Mouse (Mus musculus) heart, embryonic 13.5 days (tissue): ENCODE measurements around the gene Dusp16. TPM values are rescaled to one million over a fixed set of nuclear protein-coding genes. Genes with fewer than 3 reads are reported as not detected.
"Not testable (repeated sequence)": the region's sequence is repeated elsewhere in the genome, so short reads cannot be mapped to it uniquely, and the experiment has no call there.

Experiments
- ATAC-seq: fragments of 200-750 bp; cut with Nextera tagmentation; 2 replicates; pipeline ENCODE4 v1.8.0; 2017; ENCODE audit warnings: moderate TSS enrichment; ENCODE audit not compliant: insufficient number of reproducible peaks, low FRiP score, low TSS enrichment; ENCODE audit errors: extremely low read depth
- H3K27ac ChIP-seq: fragments of 300-500 bp; sonication (generic); replicated peaks from 2 replicates; pipeline ENCODE4 v1.5.1; 2015; ENCODE audit warnings: moderate library complexity, mild to moderate bottlenecking, inconsistent platforms
- H3K27me3 ChIP-seq: fragments of 300-500 bp; sonication (generic); replicated peaks from 2 replicates; pipeline ENCODE4 v1.6.1; 2015; ENCODE audit warnings: mild to moderate bottlenecking, inconsistent platforms
- H3K36me3 ChIP-seq: fragments of 300-500 bp; sonication (generic); 2 replicates; pipeline ENCODE4 v1.6.1; 2015; ENCODE audit warnings: mild to moderate bottlenecking, inconsistent platforms
- H3K4me1 ChIP-seq: fragments of 300-500 bp; sonication (generic); 2 replicates; pipeline ENCODE4 v1.6.1; 2015; ENCODE audit warnings: inconsistent platforms
- H3K4me2 ChIP-seq: fragments of 300-500 bp; sonication (generic); 2 replicates; pipeline ENCODE4 v1.6.1; 2015; ENCODE audit warnings: inconsistent platforms, mild to moderate bottlenecking, moderate library complexity
- H3K4me3 ChIP-seq: fragments of 300-500 bp; sonication (generic); 2 replicates; pipeline ENCODE4 v1.5.1; 2015; ENCODE audit warnings: moderate library complexity, mild to moderate bottlenecking, inconsistent platforms
- H3K9ac ChIP-seq: fragments of 300-500 bp; sonication (generic); 2 replicates; pipeline ENCODE4 v1.6.1; 2015; ENCODE audit warnings: inconsistent platforms, mild to moderate bottlenecking, moderate library complexity
- H3K9me3 ChIP-seq: fragments of 300-500 bp; sonication (generic); 2 replicates; pipeline ENCODE4 v1.6.1; 2016; ENCODE audit warnings: inconsistent platforms
- WGBS: fragments of 180-500 bp; shearing (Covaris S2); methylation state at CpG from one replicate; pipeline ENCODE4 v1.1.7; 2015; ENCODE audit warnings: mixed read lengths; 5-methylcytosine and 5-hydroxymethylcytosine counted together
- polyA plus RNA-seq: library from polyadenylated mRNA; unstranded; fragments of >200 nt; fragmentation: Nextera tagmentation; extraction: Ambion mirVana; gene quantifications from 2 replicates; pipeline ENCODE4 v1.2.1, GENCODE M21; 2015

Gene Dusp16
- polyA plus RNA-seq, 1 experiment from 2014 or later = 14.2 TPM

GRCm38 (mm10) chr6:134694988-134695387, 97.4 kb downstream of the Dusp16 start:
- 94% methylated on average over 3 of the region's 3 CpGs for WGBS

GRCm38 (mm10) chr6:134694498-134694897, 97.9 kb downstream of the Dusp16 start:
- no peak for ATAC-seq
- Histone ChIP-seq H3K4me2 (no peak overlapping the region), H3K36me3 (no peaks in the 10 kb centered on the region), H3K9ac (no peak overlapping the region), H3K4me3 (no peak overlapping the region), H3K9me3 (no peaks in the 10 kb centered on the region), H3K27me3 (no peaks in the 10 kb centered on the region), H3K4me1 (peaks cover 9% of the 10 kb centered on the region), H3K27ac (no peak overlapping the region)
- WGBS = 68% methylated on average over 6 of the region's 6 CpGs

More at GRCm38 (mm10) chr6:134694988-134695387, 97.4 kb downstream of the Dusp16 start:
- ATAC-seq = no peak
- Histone ChIP-seq H3K9ac (no peak overlapping the region), H3K4me1 (peaks cover 9% of the 10 kb centered on the region), H3K36me3 (no peaks in the 10 kb centered on the region), H3K27me3 (no peaks in the 10 kb centered on the region), H3K4me2 (no peak overlapping the region), H3K4me3 (no peak overlapping the region), H3K9me3 (no peaks in the 10 kb centered on the region), H3K27ac (no peak overlapping the region)

GRCm38 (mm10) chr6:134685515-134685914, 106.9 kb downstream of the Dusp16 start:
- Histone ChIP-seq H3K27me3 (no peaks in the 10 kb centered on the region), H3K9ac (no peak overlapping the region), H3K36me3 (peaks cover 4% of the 10 kb centered on the region; the same call in 1 of the 2 replicates), H3K27ac (no peak overlapping the region), H3K4me2 (no peak overlapping the region), H3K4me1 (peaks cover 7% of the 10 kb centered on the region), H3K9me3 (no peaks in the 10 kb centered on the region), H3K4me3 (no peak overlapping the region)
- 81% methylated on average over 6 of the region's 6 CpGs for WGBS
- ATAC-seq = no peak

- H3K36me3 ChIP-seq = peaks cover 4% of the 10 kb centered on the region; the same call in 1 of the 2 replicates
- WGBS = 48% methylated on average over 2 of the region's 2 CpGs
Observed at GRCm38 (mm10) chr6:134685040-134685439, 107.4 kb downstream of the Dusp16 start.

GRCm38 (mm10) chr6:134684354-134684915, 108.0 kb downstream of the Dusp16 start:
- peaks cover 4% of the 10 kb centered on the region; the same call in 1 of the 2 replicates for H3K36me3 ChIP-seq
- peaks cover 7% of the 10 kb centered on the region for H3K4me1 ChIP-seq
- no peaks in the 10 kb centered on the region for H3K27me3 ChIP-seq
- H3K4me3 ChIP-seq = no peak overlapping the region
- WGBS = 72% methylated on average over 6 of the region's 6 CpGs
- H3K9ac ChIP-seq = no peak overlapping the region
- no peaks in the 10 kb centered on the region for H3K9me3 ChIP-seq
- no peak overlapping the region for H3K27ac ChIP-seq
- no peak overlapping the region for H3K4me2 ChIP-seq
- no peak for ATAC-seq

More at GRCm38 (mm10) chr6:134685040-134685439, 107.4 kb downstream of the Dusp16 start:
- Histone ChIP-seq H3K9me3 (no peaks in the 10 kb centered on the region), H3K9ac (no peak overlapping the region), H3K4me3 (no peak overlapping the region), H3K27me3 (no peaks in the 10 kb centered on the region), H3K27ac (no peak overlapping the region), H3K4me2 (no peak overlapping the region), H3K4me1 (peaks cover 7% of the 10 kb centered on the region)
- ATAC-seq = no peak

GRCm38 (mm10) chr6:134679330-134679729, 113.1 kb downstream of the Dusp16 start:
- WGBS = 79% methylated on average over 4 of the region's 4 CpGs
- H3K27me3 ChIP-seq, H3K36me3 ChIP-seq, H3K27ac ChIP-seq, ATAC-seq, H3K9me3 ChIP-seq, H3K4me1 ChIP-seq, H3K4me3 ChIP-seq, H3K9ac ChIP-seq, H3K4me2 ChIP-seq: not testable (repeated sequence)

GRCm38 (mm10) chr6:134678037-134678436, 114.4 kb downstream of the Dusp16 start:
- no peak overlapping the region for H3K27ac ChIP-seq
- no peaks in the 10 kb centered on the region for H3K9me3 ChIP-seq
- H3K4me1 ChIP-seq = no peaks in the 10 kb centered on the region
- no peak overlapping the region for H3K4me2 ChIP-seq
- 62% methylated on average over 3 of the region's 3 CpGs for WGBS
- no peak overlapping the region for H3K9ac ChIP-seq
- no peaks in the 10 kb centered on the region for H3K36me3 ChIP-seq
- no peak for ATAC-seq
- H3K4me3 ChIP-seq = no peak overlapping the region
- no peaks in the 10 kb centered on the region for H3K27me3 ChIP-seq

GRCm38 (mm10) chr6:134677504-134677903, 114.9 kb downstream of the Dusp16 start:
- no peak for ATAC-seq
- 81% methylated on average over 4 of the region's 4 CpGs for WGBS
- H3K4me1 ChIP-seq = peaks cover 4% of the 10 kb centered on the region

GRCm38 (mm10) chr6:134673712-134674111, 118.7 kb downstream of the Dusp16 start:
- H3K4me3 ChIP-seq, H3K27me3 ChIP-seq, ATAC-seq, H3K9ac ChIP-seq, H3K9me3 ChIP-seq, H3K27ac ChIP-seq, H3K4me2 ChIP-seq, H3K36me3 ChIP-seq: not testable (repeated sequence)
- H3K4me1 ChIP-seq = peaks cover 42% of the 10 kb centered on the region
- WGBS = 83% methylated on average over 8 of the region's 8 CpGs

More at GRCm38 (mm10) chr6:134677504-134677903, 114.9 kb downstream of the Dusp16 start:
- Histone ChIP-seq H3K27me3 (no peaks in the 10 kb centered on the region), H3K27ac (no peak overlapping the region), H3K9ac (no peak overlapping the region), H3K4me3 (no peak overlapping the region), H3K9me3 (no peaks in the 10 kb centered on the region), H3K4me2 (no peak overlapping the region), H3K36me3 (no peaks in the 10 kb centered on the region)

GRCm38 (mm10) chr6:134670881-134671411, 121.5 kb downstream of the Dusp16 start:
- WGBS = 22% methylated on average over 4 of the region's 4 CpGs
- H3K4me2 ChIP-seq = peak overlapping the region; percentile 23

GRCm38 (mm10) chr6:134669179-134669865, 123.1 kb downstream of the Dusp16 start:
- 73% methylated on average over 6 of the region's 6 CpGs for WGBS
- no peak for ATAC-seq
- H3K27ac ChIP-seq = 0 out of 2 replicates have a peak overlapping the region, but pooled peaks have one; percentile 6

More at GRCm38 (mm10) chr6:134670881-134671411, 121.5 kb downstream of the Dusp16 start:
- H3K9me3 ChIP-seq = no peaks in the 10 kb centered on the region
- no peak overlapping the region for H3K4me3 ChIP-seq
- H3K27ac ChIP-seq = peak overlapping the region; percentile 85
- H3K4me1 ChIP-seq = peaks cover 54% of the 10 kb centered on the region
- H3K36me3 ChIP-seq = no peaks in the 10 kb centered on the region
- H3K27me3 ChIP-seq = no peaks in the 10 kb centered on the region
- H3K9ac ChIP-seq = 0 out of 2 replicates have a peak overlapping the region, but pooled peaks have one; percentile 4
- ATAC-seq = no peak

More at GRCm38 (mm10) chr6:134669179-134669865, 123.1 kb downstream of the Dusp16 start:
- H3K4me1 ChIP-seq = peaks cover 60% of the 10 kb centered on the region
- H3K4me2 ChIP-seq = no peak overlapping the region
- no peaks in the 10 kb centered on the region for H3K9me3 ChIP-seq
- H3K9ac ChIP-seq = no peak overlapping the region
- H3K36me3 ChIP-seq = no peaks in the 10 kb centered on the region
- H3K27me3 ChIP-seq = no peaks in the 10 kb centered on the region
- H3K4me3 ChIP-seq = no peak overlapping the region
